Mouse (Mus musculus): ENCODE results near the gene Abi3bp.

Gene Abi3bp

GRCm38 (mm10) chr16:56503941-56504340 lies 26.3 kb downstream of the Abi3bp start:
- in situ Hi-C loops (cut with MboI, MseI) = no loop called here

- in situ Hi-C loops (cut with MboI, MseI) = no loop called here
Observed at GRCm38 (mm10) chr16:56518024-56518423, 40.3 kb downstream of the Abi3bp start.

GRCm38 (mm10) chr16:56524359-56524758 lies 46.7 kb downstream of the Abi3bp start:
- in situ Hi-C loops (cut with MboI, MseI) = no loop called here

GRCm38 (mm10) chr16:56526482-56526881 lies 48.8 kb downstream of the Abi3bp start:
- in situ Hi-C loops (cut with MboI, MseI) = no loop called here

GRCm38 (mm10) chr16:56528079-56528688 lies 50.5 kb downstream of the Abi3bp start:
- in situ Hi-C loops (cut with MboI, MseI) = no loop called here

- in situ Hi-C loops (cut with MboI, MseI) = no loop called here
Observed at GRCm38 (mm10) chr16:56579536-56579935, 101.9 kb downstream of the Abi3bp start.

GRCm38 (mm10) chr16:56593581-56593980 lies 115.9 kb downstream of the Abi3bp start:
- in situ Hi-C loops (cut with MboI, MseI) = no loop called here

GRCm38 (mm10) chr16:56594866-56595265 lies 117.2 kb downstream of the Abi3bp start:
- in situ Hi-C loops (cut with MboI, MseI) = no loop called here

- in situ Hi-C loops (cut with MboI, MseI) = no loop called here
Observed at GRCm38 (mm10) chr16:56598427-56598826, 120.7 kb downstream of the Abi3bp start.

GRCm38 (mm10) chr16:56602394-56602793 lies 124.7 kb downstream of the Abi3bp start:
- in situ Hi-C loops (cut with MboI, MseI) = no loop called here

- in situ Hi-C loops (cut with MboI, MseI) = no loop called here
Observed at GRCm38 (mm10) chr16:56610572-56610971, 132.9 kb downstream of the Abi3bp start.

GRCm38 (mm10) chr16:56611096-56611867 lies 133.6 kb downstream of the Abi3bp start:
- in situ Hi-C loops (cut with MboI, MseI) = no loop called here

- in situ Hi-C loops (cut with MboI, MseI) = no loop called here
Observed at GRCm38 (mm10) chr16:56638544-56638943, 160.9 kb downstream of the Abi3bp start.

GRCm38 (mm10) chr16:56645251-56645650 lies 167.6 kb downstream of the Abi3bp start:
- in situ Hi-C loops (cut with MboI, MseI) = no loop called here

- in situ Hi-C loops (cut with MboI, MseI) = no loop called here
Observed at GRCm38 (mm10) chr16:56646382-56647172, 168.9 kb downstream of the Abi3bp start.

GRCm38 (mm10) chr16:56655193-56655910 lies 177.7 kb downstream of the Abi3bp start:
- in situ Hi-C loops (cut with MboI, MseI) = no loop called here

GRCm38 (mm10) chr16:56658866-56659265 lies 181.2 kb downstream of the Abi3bp start:
- in situ Hi-C loops (cut with MboI, MseI) = no loop called here

- in situ Hi-C loops (cut with MboI, MseI) = no loop called here
Observed at GRCm38 (mm10) chr16:56669520-56669919, 191.8 kb downstream of the Abi3bp start.

GRCm38 (mm10) chr16:56670941-56671340 lies 193.3 kb downstream of the Abi3bp start:
- in situ Hi-C loops (cut with MboI, MseI) = no loop called here

GRCm38 (mm10) chr16:56673420-56673819 lies 195.7 kb downstream of the Abi3bp start:
- in situ Hi-C loops (cut with MboI, MseI) = no loop called here

GRCm38 (mm10) chr16:56677146-56677545 lies 199.5 kb downstream of the Abi3bp start:
- in situ Hi-C loops (cut with MboI, MseI) = no loop called here
